Mouse (Mus musculus) spleen, embryonic (tissue): Measurements from ENCODE around the gene Specc1l.

Source experiments
- CTCF ChIA-PET: fragments of 350-600 bp; sonication (Branson Sonifier 250); formaldehyde crosslinking; loops from one replicate; lab custom pipeline; 2022; lab: Charles Lee

Gene Specc1l

DNA sequence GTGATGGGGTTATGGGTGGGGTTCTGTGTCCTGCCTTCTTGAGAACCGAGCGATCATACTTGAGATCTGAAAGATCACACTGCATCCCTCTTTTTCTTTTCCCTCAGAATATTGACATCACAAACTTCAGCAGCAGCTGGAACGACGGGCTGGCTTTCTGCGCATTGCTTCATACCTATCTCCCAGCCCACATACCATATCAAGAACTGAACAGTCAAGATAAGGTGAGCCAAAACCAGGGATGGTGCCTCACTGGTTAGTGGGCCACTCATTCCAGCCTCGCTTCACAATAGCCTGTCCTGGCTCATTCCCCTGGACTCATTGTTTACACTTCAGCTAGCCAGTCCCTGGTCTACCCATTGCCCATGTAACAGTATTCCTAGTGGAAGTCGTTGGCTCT is 95.3 kb downstream of the Specc1l start:
- CTCF ChIA-PET = no interaction called here

GRCm38 (mm10) chr10:75312361-75312760 is 100.5 kb downstream of the Specc1l start:
- CTCF ChIA-PET = no interaction called here

- CTCF ChIA-PET = no interaction called here
These were observed 102.5 kb downstream of the Specc1l start for GRCm38 (mm10) chr10:75314190-75314980.

- CTCF ChIA-PET = no interaction called here
These were observed 103.9 kb downstream of the Specc1l start for GRCm38 (mm10) chr10:75315756-75316155.

- CTCF ChIA-PET = interaction anchor here (0.6 to 0.7 kb wide), 2 partner anchors 17 to 133 kb away, joined by 3 to 5 read pairs; no protein-coding TSS in a partner anchor
These were observed 104.6 kb downstream of the Specc1l start for GRCm38 (mm10) chr10:75316472-75316871.

GRCm38 (mm10) chr10:75316872-75316907 is 104.8 kb downstream of the Specc1l start, which contains the start of gene Adora2a:
Adora2a (plus strand) TSS chr10:75316877.
- CTCF ChIA-PET = interaction anchor here (0.6 to 0.7 kb wide), 2 partner anchors 16 to 133 kb away, joined by 3 to 5 read pairs; no protein-coding TSS in a partner anchor

DNA sequence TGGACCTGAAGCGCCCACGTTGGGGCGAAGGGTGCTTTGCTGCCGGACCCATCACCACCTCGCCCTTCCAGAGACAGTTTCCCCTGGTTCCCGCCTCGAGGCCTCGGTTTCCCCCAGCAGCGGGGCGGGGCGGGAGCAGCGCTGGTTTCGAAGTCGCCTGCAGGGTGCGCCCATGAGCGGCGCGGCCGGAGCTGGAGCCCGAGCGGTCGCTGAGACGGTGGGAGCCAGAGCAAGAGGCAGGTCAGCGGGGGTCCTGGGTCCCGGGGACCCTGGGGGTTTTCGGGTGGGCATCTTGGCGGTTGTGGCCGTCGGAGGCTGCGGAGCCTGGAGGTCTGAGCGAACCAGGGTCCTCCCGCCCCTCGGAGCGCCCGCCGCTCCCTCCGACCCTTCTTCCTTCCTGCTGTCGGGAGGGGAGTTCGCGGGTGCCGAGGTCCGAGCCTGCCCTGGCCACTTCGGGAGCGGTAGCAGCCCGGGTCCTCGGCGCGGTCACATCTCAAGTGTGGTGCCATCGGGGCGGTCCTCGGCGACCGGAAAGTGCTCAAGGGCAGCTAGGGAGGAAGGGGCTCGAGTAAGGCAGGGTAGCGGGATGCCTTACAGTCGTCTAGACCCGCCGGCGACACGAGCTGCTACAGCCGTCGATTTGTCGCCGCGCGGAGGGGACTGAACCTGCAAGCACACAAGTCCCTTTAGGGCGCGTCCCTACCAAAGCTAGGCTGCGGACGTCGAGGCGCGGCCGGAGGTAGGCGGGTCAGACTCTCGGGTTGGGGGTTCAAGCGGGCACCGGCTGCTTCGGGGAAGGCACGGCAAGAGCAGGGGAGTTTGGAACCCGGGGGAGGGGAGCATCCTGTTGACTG is 105.3 kb downstream of the Specc1l start:
- CTCF ChIA-PET = interaction anchor here (0.5 to 1.2 kb wide), 4 partner anchors 13 to 162 kb away, joined by 3 to 5 read pairs (median 3); no protein-coding TSS in a partner anchor

GRCm38 (mm10) chr10:75318206-75318605 is 106.3 kb downstream of the Specc1l start:
- CTCF ChIA-PET = interaction anchor here (1.2 kb wide), 1 partner anchor 14 kb away, joined by 3 read pairs; no protein-coding TSS in a partner anchor

DNA sequence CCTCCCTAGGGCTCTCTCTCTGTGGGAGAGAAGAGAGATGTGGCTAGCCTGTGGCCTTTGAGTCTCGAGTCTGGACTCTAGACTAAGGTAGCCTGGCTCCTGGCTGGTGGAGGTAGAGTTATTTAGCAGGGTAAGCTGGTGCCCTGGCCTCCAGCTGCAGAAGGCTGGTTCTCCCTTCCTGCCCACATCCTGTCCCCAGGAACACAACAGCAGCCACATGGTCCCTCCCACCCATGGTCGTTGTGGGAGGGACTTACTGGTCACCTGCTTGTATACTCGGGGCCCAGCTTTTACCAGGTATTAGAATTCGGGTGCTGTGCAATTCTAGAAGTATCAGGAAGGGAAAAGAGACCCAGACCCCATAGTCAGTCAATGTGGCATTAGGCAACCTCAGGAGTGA is 108.4 kb downstream of the Specc1l start:
- CTCF ChIA-PET = no interaction called here

DNA sequence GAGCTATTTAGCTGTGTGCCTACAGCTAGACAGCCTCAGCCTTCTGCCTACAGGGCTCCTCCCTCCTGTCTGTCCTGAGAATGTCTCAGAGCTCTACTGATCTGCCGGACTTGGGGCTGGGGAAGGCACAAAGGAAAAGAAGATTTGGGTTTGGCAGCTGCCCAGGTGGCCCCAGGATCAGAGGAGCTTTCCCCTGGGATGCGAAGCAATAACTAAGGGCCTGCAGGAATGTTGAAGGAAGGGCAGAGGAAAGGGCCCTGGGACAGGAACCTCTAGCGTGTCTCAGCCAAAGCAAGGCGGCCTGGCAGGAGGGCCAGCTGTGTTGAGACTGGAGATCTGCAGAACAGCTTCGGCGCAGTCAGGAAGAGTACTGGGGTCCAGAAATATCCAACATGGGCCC is 111.1 kb downstream of the Specc1l start:
- CTCF ChIA-PET = interaction anchor here (0.7 kb wide), 1 partner anchor 116 kb away, joined by 3 read pairs; no protein-coding TSS in a partner anchor

GRCm38 (mm10) chr10:75323986-75324385 is 112.1 kb downstream of the Specc1l start:
- CTCF ChIA-PET = no interaction called here

DNA sequence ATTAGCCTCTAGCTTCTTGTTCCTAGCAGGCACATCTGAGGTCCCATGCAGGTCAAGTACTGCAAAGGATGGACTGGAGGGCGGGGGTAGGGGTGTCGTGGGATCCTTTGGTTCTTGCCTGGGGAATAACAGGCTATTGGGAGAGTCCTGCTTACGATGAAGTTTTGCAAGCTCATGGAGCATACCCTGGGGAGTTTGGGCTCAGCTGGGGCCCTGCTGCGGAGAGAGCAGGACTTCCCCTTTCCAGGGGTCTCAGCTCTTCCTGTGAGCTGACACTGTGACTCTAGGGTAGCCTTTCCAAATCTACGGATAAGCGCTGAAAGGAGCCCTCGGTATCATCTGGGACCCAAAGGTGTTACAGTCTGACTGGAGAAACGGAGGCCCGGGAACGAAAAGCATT is 112.5 kb downstream of the Specc1l start:
- CTCF ChIA-PET = no interaction called here

GRCm38 (mm10) chr10:75325821-75326220 is 113.9 kb downstream of the Specc1l start:
- CTCF ChIA-PET = interaction anchor here (0.6 kb wide), 1 partner anchor 145 kb away, joined by 4 read pairs; no protein-coding TSS in a partner anchor

DNA sequence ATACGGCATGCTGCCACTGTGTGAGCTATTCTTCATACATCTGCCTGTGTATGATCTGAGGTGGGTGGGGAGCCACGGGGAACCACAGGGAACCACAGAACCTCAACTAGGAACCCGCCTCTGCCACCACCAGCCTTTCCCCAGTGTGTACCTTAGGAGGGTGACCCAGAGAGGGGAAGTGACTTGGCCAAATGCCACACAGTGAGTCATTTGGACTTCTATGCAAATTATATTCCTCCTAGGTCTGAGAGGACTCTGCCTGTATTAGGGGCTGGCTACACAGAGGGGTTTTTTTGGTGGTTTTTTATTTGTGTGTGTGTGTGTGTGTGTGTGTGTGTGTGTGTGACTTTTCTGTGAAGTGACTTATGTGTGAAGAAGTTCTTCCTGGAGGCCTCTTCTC is 114.7 kb downstream of the Specc1l start:
- CTCF ChIA-PET = no interaction called here

GRCm38 (mm10) chr10:75327081-75327480 is 115.2 kb downstream of the Specc1l start:
- CTCF ChIA-PET = no interaction called here

GRCm38 (mm10) chr10:75328201-75328704 is 116.4 kb downstream of the Specc1l start:
- CTCF ChIA-PET = no interaction called here

GRCm38 (mm10) chr10:75332268-75332667 is 120.4 kb downstream of the Specc1l start:
- CTCF ChIA-PET = no interaction called here

DNA sequence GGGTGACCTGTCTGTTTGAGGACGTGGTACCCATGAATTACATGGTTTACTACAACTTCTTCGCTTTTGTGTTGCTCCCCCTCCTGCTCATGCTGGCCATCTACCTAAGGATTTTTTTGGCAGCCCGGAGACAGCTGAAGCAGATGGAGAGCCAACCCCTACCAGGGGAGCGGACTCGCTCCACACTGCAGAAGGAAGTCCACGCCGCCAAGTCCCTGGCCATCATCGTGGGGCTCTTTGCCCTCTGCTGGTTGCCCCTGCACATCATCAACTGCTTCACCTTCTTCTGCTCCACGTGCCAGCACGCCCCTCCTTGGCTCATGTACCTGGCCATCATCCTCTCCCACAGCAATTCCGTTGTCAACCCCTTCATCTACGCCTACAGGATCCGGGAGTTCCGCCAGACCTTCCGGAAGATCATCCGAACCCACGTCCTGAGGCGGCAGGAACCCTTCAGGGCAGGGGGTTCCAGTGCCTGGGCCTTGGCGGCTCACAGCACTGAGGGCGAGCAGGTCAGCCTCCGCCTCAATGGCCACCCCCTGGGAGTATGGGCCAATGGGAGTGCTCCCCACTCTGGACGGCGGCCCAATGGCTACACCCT is 121.4 kb downstream of the Specc1l start:
- CTCF ChIA-PET = interaction anchor here (1.1 kb wide), 1 partner anchor 17 kb away, joined by 3 read pairs; the partner anchor contains the start of gene Adora2a

- CTCF ChIA-PET = no interaction called here
These were observed 122.3 kb downstream of the Specc1l start for GRCm38 (mm10) chr10:75334175-75334574.

DNA sequence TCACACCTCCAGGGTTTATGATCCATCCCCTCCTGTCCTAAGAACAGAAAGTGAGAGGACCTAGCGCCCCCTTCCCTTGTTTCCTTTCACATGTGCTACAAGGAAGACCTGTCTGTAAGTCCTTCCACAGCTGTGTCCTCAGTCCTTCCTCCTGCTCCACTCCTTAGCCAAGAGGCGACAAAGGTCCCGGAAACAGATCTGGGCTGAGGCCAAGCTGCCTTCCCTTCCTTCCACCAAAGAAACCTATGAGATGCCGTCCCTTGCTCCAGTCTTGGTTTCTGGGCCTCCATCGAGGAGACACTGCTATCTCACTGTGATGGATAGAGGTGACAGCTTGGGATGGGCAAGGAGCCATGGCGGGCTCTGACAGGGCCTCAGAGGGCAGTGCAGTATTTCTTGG is 123.2 kb downstream of the Specc1l start:
- CTCF ChIA-PET = no interaction called here

DNA sequence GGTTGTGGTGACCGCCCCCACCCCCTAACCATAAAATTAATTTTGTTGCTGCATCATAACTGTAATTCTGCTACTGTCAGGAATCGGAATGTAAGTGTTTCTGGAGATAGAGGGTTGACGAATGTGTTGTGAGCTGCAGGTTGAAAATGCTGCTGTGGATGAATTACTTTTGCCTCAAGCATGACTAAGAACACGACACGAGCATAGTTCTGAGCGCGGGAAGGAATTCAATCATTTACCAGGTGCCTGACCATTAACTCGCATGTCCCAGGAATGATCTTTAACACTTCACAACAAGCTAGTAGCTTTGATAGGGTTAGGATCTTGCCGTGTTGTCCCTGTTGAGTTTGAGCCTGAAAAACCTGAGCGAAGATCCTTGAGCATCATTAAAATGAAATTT is 125.4 kb downstream of the Specc1l start:
- CTCF ChIA-PET = no interaction called here

DNA sequence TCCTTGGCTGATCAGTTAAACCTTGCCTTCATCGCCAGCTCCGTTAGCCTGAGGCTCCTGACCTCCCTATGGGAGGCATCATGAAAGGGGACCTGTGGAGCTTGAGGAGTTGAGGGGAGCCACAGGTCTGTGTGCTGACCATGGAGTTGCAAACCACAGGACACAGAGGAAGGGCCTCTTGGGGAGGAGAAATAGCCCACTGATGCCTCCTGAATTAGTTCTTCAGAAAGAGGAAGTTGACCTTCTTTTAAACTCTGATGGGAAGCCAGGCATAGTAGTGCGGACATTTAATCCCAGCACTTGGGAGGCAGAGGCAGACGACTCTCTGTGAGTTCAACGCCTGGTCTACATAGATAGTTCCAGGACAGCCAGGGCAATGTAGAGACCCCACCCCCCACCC is 127.0 kb downstream of the Specc1l start:
- CTCF ChIA-PET = no interaction called here
